Mouse (Mus musculus) kidney, postnatal 0 days (tissue): ENCODE results near the gene Gm4450. TPM values are rescaled to one million over a fixed set of nuclear protein-coding genes. Genes with fewer than 3 reads are reported as not detected.
"Not testable (repeated sequence)": the region's sequence is repeated elsewhere in the genome, so short reads cannot be mapped to it uniquely, and the experiment has no call there.

Experiments
- ATAC-seq: fragments of 200-750 bp; cut with Nextera tagmentation; replicated peaks from 2 replicates; pipeline ENCODE4 v1.8.0; 2017; ENCODE audit warnings: low read depth, moderate number of reproducible peaks, moderate TSS enrichment, moderate library complexity; ENCODE audit not compliant: low FRiP score
- DNase-seq: peaks from one replicate; pipeline ENCODE4 v3.0.0-alpha.2; 2016; ENCODE audit warnings: low spot score
- H3K27ac ChIP-seq: fragments of 300-500 bp; sonication (generic); 2 replicates; pipeline ENCODE4 v1.5.1; 2014; ENCODE audit warnings: mild to moderate bottlenecking
- H3K27me3 ChIP-seq: fragments of 300-500 bp; sonication (generic); 2 replicates; pipeline ENCODE4 v1.6.1; 2014; ENCODE audit warnings: low read length, mixed read lengths; ENCODE audit not compliant: insufficient read depth
- H3K36me3 ChIP-seq: fragments of 300-500 bp; sonication (generic); 2 replicates; pipeline ENCODE4 v1.6.1; 2014; ENCODE audit warnings: low read length, mixed read lengths; ENCODE audit not compliant: insufficient read depth
- H3K4me1 ChIP-seq: fragments of 300-500 bp; sonication (generic); replicated peaks from 2 replicates; pipeline ENCODE4 v1.6.1; 2014; ENCODE audit warnings: antibody characterized with exemption, low read length, mixed read lengths; ENCODE audit not compliant: insufficient read depth
- H3K4me2 ChIP-seq: fragments of 300-500 bp; sonication (generic); 2 replicates; pipeline ENCODE4 v1.6.1; 2014; ENCODE audit warnings: mild to moderate bottlenecking, low read length, moderate library complexity, mixed read lengths
- H3K4me3 ChIP-seq: fragments of 300-500 bp; sonication (generic); replicated peaks from 2 replicates; pipeline ENCODE4 v1.5.1; 2014; ENCODE audit warnings: low read depth, low read length
- H3K9ac ChIP-seq: fragments of 300-500 bp; sonication (generic); 2 replicates; pipeline ENCODE4 v1.6.1; 2014; ENCODE audit warnings: low read depth, low read length
- H3K9me3 ChIP-seq: fragments of 300-500 bp; sonication (generic); replicated peaks from 2 replicates; pipeline ENCODE4 v1.6.1; 2016; ENCODE audit warnings: low read length, inconsistent platforms, mixed read lengths
- WGBS: fragments of 180-500 bp; shearing (Covaris S2); extraction: QIAGEN DNeasy Blood & Tissue Kit; methylation state at CpG from one replicate; pipeline ENCODE4 v1.1.7; 2014; 5-methylcytosine and 5-hydroxymethylcytosine counted together
- polyA plus RNA-seq: library from polyadenylated mRNA; unstranded; fragments of >200 nt; fragmentation: Nextera tagmentation; extraction: Ambion mirVana; gene quantifications from 2 replicates; pipeline ENCODE4 v1.2.1, GENCODE M21; 2015

The Gm4450 gene
- 83.6 and 90.6 TPM in 2 replicates for polyA plus RNA-seq

DNA sequence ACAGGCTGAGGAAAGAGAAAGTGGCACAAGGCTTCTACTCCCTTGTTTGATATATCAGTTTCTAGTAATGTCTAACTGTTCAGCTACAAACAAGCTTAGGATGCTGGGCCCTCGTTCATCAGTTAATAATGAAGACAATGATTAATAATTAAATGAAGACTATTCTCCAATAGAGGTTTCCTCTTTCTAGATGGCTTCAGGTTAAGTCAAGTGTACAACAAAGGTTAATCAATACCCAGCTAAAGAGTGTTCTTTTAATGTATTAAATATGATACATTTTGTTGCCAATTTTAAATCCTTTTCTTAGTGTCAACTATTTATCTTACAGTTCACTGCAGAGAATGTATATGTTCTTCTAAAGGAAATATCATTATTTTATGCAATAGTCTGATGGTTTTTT, at the start of gene Gm4450:
Gm4450 (minus strand) TSS at position 101 of the 400 bp plus-strand sequence.
- no CpG with 5 or more reads among the region's 1 CpGs for WGBS
- H3K27ac ChIP-seq, H3K9ac ChIP-seq, H3K4me2 ChIP-seq, ATAC-seq, H3K27me3 ChIP-seq, H3K36me3 ChIP-seq, H3K9me3 ChIP-seq, H3K4me3 ChIP-seq, DNase-seq, H3K4me1 ChIP-seq: not testable (repeated sequence)

DNA sequence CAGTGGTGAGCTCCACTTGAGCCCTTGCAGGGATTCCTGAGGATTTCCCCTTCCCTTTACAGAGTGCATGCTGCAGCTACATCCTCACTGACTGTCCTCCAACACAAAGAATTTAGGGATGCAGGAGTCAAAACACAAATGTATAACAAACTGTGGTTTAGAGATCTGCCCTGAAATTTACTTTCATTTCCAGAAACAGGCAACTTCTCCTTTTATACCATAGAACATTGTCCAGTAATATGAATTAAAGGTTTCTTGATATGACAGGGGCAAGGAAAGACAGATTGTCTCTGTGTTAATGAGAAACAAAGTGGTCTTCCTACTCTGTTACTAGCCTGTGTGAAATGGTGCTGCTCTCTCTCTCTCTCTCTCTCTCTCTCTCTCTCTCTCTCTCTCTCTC, 40.5 kb upstream of the Gm4450 start:
- ATAC-seq, H3K27ac ChIP-seq, DNase-seq, H3K4me2 ChIP-seq, H3K4me3 ChIP-seq, H3K9me3 ChIP-seq, H3K4me1 ChIP-seq, H3K36me3 ChIP-seq, H3K9ac ChIP-seq, H3K27me3 ChIP-seq: not testable (repeated sequence)

DNA sequence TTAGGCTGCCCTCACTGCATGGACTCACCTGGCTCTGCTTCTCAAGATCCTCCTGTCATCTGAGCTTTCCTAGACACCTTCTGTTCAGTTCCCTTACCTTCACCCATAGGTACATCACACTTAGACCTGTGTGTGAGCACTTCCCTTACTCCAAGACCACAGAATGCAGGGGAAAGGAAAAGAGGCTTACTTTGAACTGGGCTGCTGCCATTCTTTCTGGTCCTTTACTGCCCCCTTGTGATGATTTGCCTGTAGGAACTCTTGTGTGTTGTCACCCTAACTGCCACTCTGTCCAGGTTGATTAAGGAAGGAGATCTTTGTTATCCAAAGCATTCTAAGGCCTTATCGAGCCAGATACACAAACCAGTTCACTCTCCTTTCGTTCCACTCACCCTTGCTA, 39.8 kb upstream of the Gm4450 start:
- not testable (repeated sequence) for DNase-seq, H3K9ac ChIP-seq, H3K4me2 ChIP-seq, H3K27me3 ChIP-seq, H3K4me1 ChIP-seq, H3K9me3 ChIP-seq, H3K4me3 ChIP-seq, H3K27ac ChIP-seq, H3K36me3 ChIP-seq
- no CpG with 5 or more reads among the region's 2 CpGs for WGBS
- ATAC-seq, result peak; percentile 23; the same call in 1 of the 2 replicates

DNA sequence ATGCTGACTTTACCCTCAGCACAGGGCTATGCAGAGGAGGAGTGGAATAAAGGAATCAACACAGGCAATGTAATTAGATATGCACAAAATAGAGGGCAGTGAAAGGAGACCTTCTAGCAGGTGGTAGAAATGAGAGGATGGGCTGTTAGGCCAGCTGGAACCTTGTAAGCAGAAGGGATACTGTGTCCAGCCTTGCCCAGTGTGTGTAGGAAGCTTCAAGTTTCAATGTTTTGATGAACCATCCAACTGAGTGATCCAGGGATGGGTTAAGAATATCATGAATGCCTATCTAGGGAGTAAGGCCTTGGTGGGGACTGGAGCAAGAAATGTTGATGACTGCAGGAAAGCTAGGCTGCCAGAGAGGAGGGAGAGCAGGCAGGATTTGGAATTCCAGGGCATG, 38.1 kb upstream of the Gm4450 start:
- not testable (repeated sequence) for H3K4me3 ChIP-seq, H3K27ac ChIP-seq, H3K36me3 ChIP-seq, DNase-seq, H3K27me3 ChIP-seq, H3K4me2 ChIP-seq, H3K9ac ChIP-seq, H3K9me3 ChIP-seq, H3K4me1 ChIP-seq
- ATAC-seq, result peak; percentile 75

DNA sequence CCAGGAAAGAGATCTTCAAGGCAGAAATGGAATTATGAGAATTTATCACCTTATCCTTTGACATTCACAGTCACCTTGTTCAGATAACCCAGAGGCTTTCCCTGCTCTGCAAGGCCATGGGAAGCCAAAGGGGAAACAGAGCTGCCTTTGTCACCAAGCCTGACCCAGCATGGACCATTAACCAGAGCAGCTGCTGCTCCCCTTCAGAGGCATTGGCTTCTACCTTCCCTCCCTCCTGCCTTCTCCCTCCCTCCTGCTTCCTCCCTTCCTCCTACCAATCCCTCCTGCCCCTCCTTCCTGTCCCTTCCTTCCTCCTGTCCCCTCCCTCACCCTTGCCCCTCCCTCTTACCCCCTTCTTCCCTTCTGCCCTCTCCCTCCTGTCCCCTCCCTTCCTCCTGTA, 37.3 kb upstream of the Gm4450 start:
- ATAC-seq, result peak; percentile 72; the same call in 1 of the 2 replicates
- H3K9me3 ChIP-seq, H3K4me1 ChIP-seq: not testable (repeated sequence)

DNA sequence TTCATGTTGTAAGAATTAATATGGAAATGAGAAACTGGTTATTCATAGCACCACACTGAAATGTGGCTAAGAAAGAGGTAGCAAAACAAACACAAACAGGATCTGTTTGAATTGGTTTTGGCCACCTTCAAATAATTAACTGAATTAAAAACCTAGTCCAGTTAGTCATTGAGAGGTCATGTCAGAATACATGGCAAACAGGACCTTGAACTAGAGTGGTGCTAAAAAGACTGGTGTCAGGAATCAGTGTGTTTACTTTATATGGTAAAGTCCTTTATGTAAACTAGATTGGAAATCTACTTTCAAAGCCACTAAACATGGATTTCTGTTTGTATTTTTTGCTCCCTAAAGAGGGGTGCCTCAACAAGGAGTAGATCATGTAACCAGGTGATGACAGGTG, 14.6 kb upstream of the Gm4450 start:
- not testable (repeated sequence) for H3K9ac ChIP-seq, DNase-seq, H3K27ac ChIP-seq, H3K4me2 ChIP-seq, H3K9me3 ChIP-seq, H3K4me1 ChIP-seq, H3K27me3 ChIP-seq, H3K36me3 ChIP-seq, H3K4me3 ChIP-seq
- ATAC-seq, result peak; percentile 68; the same call in 1 of the 2 replicates

More for the DNA sequence above, 37.3 kb upstream of the Gm4450 start:
- H3K27ac ChIP-seq, DNase-seq, H3K36me3 ChIP-seq, H3K27me3 ChIP-seq, H3K4me3 ChIP-seq, H3K4me2 ChIP-seq, H3K9ac ChIP-seq: not testable (repeated sequence)

DNA sequence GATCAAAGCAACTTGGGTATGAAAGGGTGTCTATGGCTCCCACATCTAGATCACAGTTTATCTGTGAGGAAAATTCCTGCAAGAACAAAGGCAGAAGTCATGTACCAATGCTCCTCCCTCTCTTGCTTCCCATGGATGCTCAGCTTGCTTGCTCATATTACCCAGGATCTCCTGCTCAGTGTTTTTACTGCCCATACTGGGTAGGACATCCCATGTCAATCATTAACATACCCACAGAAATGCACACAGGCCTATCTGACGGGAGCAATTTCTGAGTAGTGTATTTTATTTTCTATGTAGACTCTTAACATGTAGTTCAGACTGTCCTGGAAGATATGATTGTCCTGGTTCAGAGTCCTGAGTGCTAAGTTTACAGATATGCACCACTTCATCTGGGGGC, 14.1 kb upstream of the Gm4450 start:
- H3K27ac ChIP-seq, H3K9me3 ChIP-seq, H3K9ac ChIP-seq, DNase-seq, H3K36me3 ChIP-seq, H3K27me3 ChIP-seq, H3K4me3 ChIP-seq, H3K4me2 ChIP-seq, H3K4me1 ChIP-seq: not testable (repeated sequence)
- no CpG with 5 or more reads among the region's 1 CpGs for WGBS
- peak; percentile 57; the same call in 1 of the 2 replicates for ATAC-seq

DNA sequence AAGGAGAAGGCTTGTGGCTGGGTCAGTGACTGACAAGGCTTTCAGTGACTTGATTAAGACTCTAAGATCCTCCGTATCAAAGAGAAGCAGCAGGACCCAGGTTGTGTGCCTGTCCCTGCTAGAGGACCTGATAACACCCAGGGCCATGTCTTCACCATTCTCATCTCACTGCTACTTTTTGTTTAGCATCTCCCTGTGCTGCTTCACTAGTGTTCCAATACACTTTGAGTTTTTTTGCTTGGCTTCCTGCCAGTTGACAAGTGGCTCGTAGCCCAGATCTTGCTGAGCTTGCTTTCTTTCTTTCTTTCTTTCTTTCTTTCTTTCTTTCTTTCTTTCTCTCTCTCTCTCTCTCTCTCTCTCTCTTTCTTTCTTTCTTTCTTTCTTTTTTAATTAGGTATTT, 12.4 kb upstream of the Gm4450 start:
- H3K36me3 ChIP-seq, H3K9ac ChIP-seq, ATAC-seq, H3K9me3 ChIP-seq, H3K27ac ChIP-seq, H3K4me2 ChIP-seq, H3K27me3 ChIP-seq, H3K4me1 ChIP-seq, H3K4me3 ChIP-seq, DNase-seq: not testable (repeated sequence)
- no CpG with 5 or more reads among the region's 2 CpGs for WGBS

DNA sequence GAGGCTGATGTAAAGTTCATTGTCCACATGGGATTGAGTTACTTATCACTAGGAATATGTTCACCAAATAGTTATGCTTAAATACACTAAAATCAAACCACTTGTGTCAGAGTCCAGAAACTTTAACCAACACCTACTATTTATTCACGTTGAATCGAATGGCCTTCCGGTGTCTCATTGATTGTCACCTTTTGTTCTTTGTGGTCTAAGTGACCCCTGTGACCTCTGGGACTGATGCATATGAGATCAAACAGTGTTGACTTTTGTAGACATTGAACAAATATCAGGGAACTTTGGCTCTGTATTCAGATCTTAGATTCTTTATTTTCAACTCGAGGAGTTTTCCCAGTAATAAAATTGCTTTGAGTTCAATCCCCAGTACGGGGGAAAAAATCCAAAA, 3.1 kb downstream of the Gm4450 start:
- not testable (repeated sequence) for H3K9me3 ChIP-seq, H3K36me3 ChIP-seq, ATAC-seq, H3K4me1 ChIP-seq, H3K9ac ChIP-seq, H3K4me2 ChIP-seq, H3K4me3 ChIP-seq, H3K27ac ChIP-seq, H3K27me3 ChIP-seq, DNase-seq
- 81% methylated on average over 4 of the region's 5 CpGs for WGBS

DNA sequence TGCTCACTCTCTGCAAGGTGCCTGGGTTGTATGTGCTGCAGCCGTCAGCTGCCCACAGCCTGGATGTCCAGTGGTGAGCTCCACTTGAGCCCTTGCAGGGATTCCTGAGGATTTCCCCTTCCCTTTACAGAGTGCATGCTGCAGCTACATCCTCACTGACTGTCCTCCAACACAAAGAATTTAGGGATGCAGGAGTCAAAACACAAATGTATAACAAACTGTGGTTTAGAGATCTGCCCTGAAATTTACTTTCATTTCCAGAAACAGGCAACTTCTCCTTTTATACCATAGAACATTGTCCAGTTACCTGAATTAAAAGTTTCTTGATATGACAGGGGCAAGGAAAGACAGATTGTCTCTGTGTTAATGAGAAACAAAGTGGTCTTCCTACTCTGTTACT, 13.0 kb downstream of the Gm4450 start:
- 100% methylated on average over 1 of the region's 1 CpGs for WGBS
- not testable (repeated sequence) for H3K27ac ChIP-seq, H3K9me3 ChIP-seq, H3K27me3 ChIP-seq, H3K36me3 ChIP-seq, DNase-seq, H3K9ac ChIP-seq, ATAC-seq, H3K4me3 ChIP-seq, H3K4me1 ChIP-seq, H3K4me2 ChIP-seq
